Mouse (Mus musculus) liver, embryonic 14.5 days (tissue): Measurements from ENCODE around the gene Pxk. TPM values are rescaled to one million over a fixed set of nuclear protein-coding genes. Genes with fewer than 3 reads are reported as not detected.

Experiments
- ATAC-seq: fragments of 200-750 bp; cut with Nextera tagmentation; 2 replicates; pipeline ENCODE4 v1.8.0; 2017; ENCODE audit warnings: moderate number of reproducible peaks, mild to moderate bottlenecking, moderate library complexity; ENCODE audit not compliant: insufficient read depth
- DNase-seq, 3 experiments: peaks; one replicate each; pipeline ENCODE4 v3.0.0-alpha.2; 2012 to 2013; ENCODE audit warnings: low read depth in 3 of 3, low spot score in 3 of 3
- H3K27ac ChIP-seq: fragments of 300-500 bp; sonication (generic); 2 replicates; pipeline ENCODE4 v1.5.1; 2014; ENCODE audit warnings: moderate library complexity, mild to moderate bottlenecking, control low read depth, inconsistent platforms
- H3K27me3 ChIP-seq: fragments of 300-500 bp; sonication (generic); 2 replicates; pipeline ENCODE4 v1.6.1; 2014; ENCODE audit warnings: mild to moderate bottlenecking, low read length, moderate library complexity; ENCODE audit not compliant: control insufficient read depth, insufficient read depth
- H3K36me3 ChIP-seq: fragments of 300-500 bp; sonication (generic); replicated peaks from 2 replicates; pipeline ENCODE4 v1.6.1; 2014; ENCODE audit warnings: low read depth; ENCODE audit not compliant: control insufficient read depth, insufficient read depth
- H3K4me1 ChIP-seq, 2 experiments: fragments of 200-500 bp in 1 of 2; fragments of 300-500 bp in 1 of 2; sonication (generic) in 1 of 2; replicated peaks; 2 replicates each; pipeline ENCODE4 v1.6.1; 2012 to 2014; ENCODE audit warnings: antibody characterized with exemption in 1 of 2, inconsistent platforms in 1 of 2, low read length in 1 of 2; ENCODE audit not compliant: control insufficient read depth in 2 of 2, insufficient read depth in 2 of 2
- H3K4me2 ChIP-seq: fragments of 300-500 bp; sonication (generic); 2 replicates; pipeline ENCODE4 v1.6.1; 2014; ENCODE audit warnings: low read depth, mild to moderate bottlenecking, control low read depth, moderate library complexity
- H3K4me3 ChIP-seq, 2 experiments: fragments of 200-500 bp in 1 of 2; fragments of 300-500 bp in 1 of 2; sonication (generic) in 1 of 2; 2 replicates each; pipeline ENCODE4 v1.5.1; 2012 to 2014; ENCODE audit warnings: low read depth in 2 of 2, low read length in 2 of 2, mild to moderate bottlenecking in 2 of 2, control low read depth in 1 of 2, inconsistent platforms in 1 of 2, moderate library complexity in 1 of 2; ENCODE audit not compliant: insufficient read depth in 1 of 2
- H3K9ac ChIP-seq: fragments of 300-500 bp; sonication (generic); replicated peaks from 2 replicates; pipeline ENCODE4 v1.6.1; 2014; ENCODE audit warnings: mild to moderate bottlenecking, control low read depth, moderate library complexity
- H3K9me3 ChIP-seq: fragments of 300-500 bp; sonication (generic); 2 replicates; pipeline ENCODE4 v1.6.1; 2016; ENCODE audit warnings: low read length, mixed read lengths; ENCODE audit not compliant: control insufficient read depth
- CTCF ChIP-seq: IDR thresholded peaks from 2 replicates; pipeline ENCODE4 v1.5.1; 2016; ENCODE audit warnings: antibody characterized with exemption, low read depth, control low read depth
- EP300 ChIP-seq: IDR thresholded peaks from 2 replicates; pipeline ENCODE4 v1.6.1; 2016; ENCODE audit warnings: antibody characterized with exemption, low read depth
- WGBS: fragments of 180-500 bp; shearing (Covaris S2); extraction: QIAGEN DNeasy Blood & Tissue Kit; methylation state at CpG from one replicate; pipeline ENCODE4 v1.1.7; 2014; ENCODE audit not compliant: insufficient replicate concordance; 5-methylcytosine and 5-hydroxymethylcytosine counted together
- polyA plus RNA-seq, 2 experiments: library from polyadenylated mRNA; depleted of rRNA in 1 of 2; stranded (reverse) in 1 of 2; unstranded in 1 of 2; fragments of >200 nt; fragmentation: Nextera tagmentation in 1 of 2; extraction: Ambion mirVana in 1 of 2; gene quantifications; 2 replicates each; pipeline versions ENCODE4 v1.2.1 to v1.2.3; 2012 to 2014

The Pxk gene
- polyA plus RNA-seq (2012; rRNA removed): 5.6 and 7.1 TPM in 2 replicates
- polyA plus RNA-seq (2014; fragmentation: Nextera tagmentation; extraction: Ambion mirVana): 9.6 and 10.3 TPM in 2 replicates

- no peaks in the 10 kb centered on the region for H3K9me3 ChIP-seq
- H3K27ac ChIP-seq: no peak within 1 kb of the TSS
- WGBS: 1% methylated on average over 86 of the region's 89 CpGs
- H3K4me2 ChIP-seq: peak within 1 kb of the TSS; percentile 84
- ATAC-seq (peak; percentile 95), DNase-seq (peak; percentile 72 to 78 (median 72))
- H3K27me3 ChIP-seq: no peaks in the 10 kb centered on the region
- peak within 1 kb of the TSS; percentile 69 to 93 for H3K4me3 ChIP-seq
- H3K4me1 ChIP-seq: peaks cover 0 to 13% of the 10 kb centered on the region in 2 experiments; a peak in 3 of 4 replicates
- no peaks in the 10 kb centered on the region for H3K36me3 ChIP-seq
- no peak for TF ChIP-seq CTCF
- TF ChIP-seq EP300: no peak
- peak within 1 kb of the TSS; percentile 70 for H3K9ac ChIP-seq
These were observed at the start of gene Pxk for GRCm38 (mm10) chr14:8097978-8098686. Gene Pxk, plus strand, starts transcription at chr14:8098211.

DNA sequence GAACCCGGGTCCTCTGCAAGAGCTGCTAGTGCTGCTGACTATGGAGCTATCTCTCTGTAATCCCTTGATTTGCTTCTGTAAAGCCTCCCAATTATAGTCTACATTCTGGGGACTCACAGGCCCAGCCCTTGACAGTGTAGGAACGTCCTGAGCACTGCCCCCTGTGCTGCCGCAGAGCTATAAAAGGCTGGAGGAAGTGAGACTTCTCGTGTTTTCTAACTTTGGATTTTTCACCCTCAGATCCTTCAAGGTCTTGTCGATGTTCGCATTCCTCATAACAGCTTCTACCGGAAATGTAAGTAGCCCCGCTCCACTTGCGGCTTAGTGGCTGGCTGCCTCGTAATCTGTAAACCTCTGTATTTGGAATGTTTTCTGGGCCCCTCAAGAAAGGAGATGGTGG, 48.7 kb upstream of the Pxk start:
- H3K9me3 ChIP-seq: no peaks in the 10 kb centered on the region
- H3K4me2 ChIP-seq: no peak overlapping the region
- H3K36me3 ChIP-seq: no peaks in the 10 kb centered on the region
- H3K4me1 ChIP-seq: no peaks in the 10 kb centered on the region
- no peak overlapping the region for H3K9ac ChIP-seq
- H3K4me3 ChIP-seq: no peak overlapping the region
- H3K27ac ChIP-seq: no peak overlapping the region
- 69% methylated on average over 10 of the region's 10 CpGs for WGBS
- DNase-seq: no peak
- no peak for TF ChIP-seq CTCF
- no peak for TF ChIP-seq EP300
- no peaks in the 10 kb centered on the region for H3K27me3 ChIP-seq
- ATAC-seq: no peak

GRCm38 (mm10) chr14:8051869-8052268, 46.1 kb upstream of the Pxk start:
- no peak overlapping the region for H3K27ac ChIP-seq
- H3K36me3 ChIP-seq: no peaks in the 10 kb centered on the region
- H3K27me3 ChIP-seq: no peaks in the 10 kb centered on the region
- DNase-seq: no peak
- no peaks in the 10 kb centered on the region for H3K9me3 ChIP-seq
- 68% methylated on average over 2 of the region's 2 CpGs for WGBS
- H3K9ac ChIP-seq: no peak overlapping the region
- no peak for TF ChIP-seq EP300
- TF ChIP-seq CTCF: no peak
- no peak overlapping the region for H3K4me3 ChIP-seq
- H3K4me2 ChIP-seq: no peak overlapping the region
- ATAC-seq: no peak
- H3K4me1 ChIP-seq: no peaks in the 10 kb centered on the region

GRCm38 (mm10) chr14:8052661-8053060, 45.4 kb upstream of the Pxk start:
- Histone ChIP-seq H3K36me3 (no peaks in the 10 kb centered on the region), H3K27ac (no peak overlapping the region), H3K9ac (no peak overlapping the region), H3K4me1 (no peaks in the 10 kb centered on the region), H3K4me3 (no peak overlapping the region), H3K9me3 (no peaks in the 10 kb centered on the region), H3K27me3 (no peaks in the 10 kb centered on the region), H3K4me2 (no peak overlapping the region)
- 85% methylated on average over 7 of the region's 7 CpGs for WGBS
- no peak for ATAC-seq
- DNase-seq: no peak
- TF ChIP-seq CTCF: no peak
- no peak for TF ChIP-seq EP300

- 59% methylated on average over 17 of the region's 17 CpGs for WGBS
- H3K4me1 ChIP-seq: no peaks in the 10 kb centered on the region
- no peak overlapping the region for H3K27ac ChIP-seq
- H3K36me3 ChIP-seq: no peaks in the 10 kb centered on the region
- no peak overlapping the region for H3K9ac ChIP-seq
- no peak overlapping the region for H3K4me2 ChIP-seq
- TF ChIP-seq CTCF: no peak
- no peak for TF ChIP-seq EP300
- DNase-seq (no peak), ATAC-seq (no peak)
- H3K4me3 ChIP-seq: no peak overlapping the region
- no peaks in the 10 kb centered on the region for H3K27me3 ChIP-seq
- no peaks in the 10 kb centered on the region for H3K9me3 ChIP-seq
These were observed 43.5 kb upstream of the Pxk start for GRCm38 (mm10) chr14:8054310-8055102.
